Mouse (Mus musculus) urinary bladder, postnatal 4 days (tissue): ENCODE measurements around the gene Il1f8.
"Not testable (repeated sequence)": the region's sequence is repeated elsewhere in the genome, so short reads cannot be mapped to it uniquely, and the experiment has no call there.

Source experiments
- DNase-seq, 2 experiments: peaks; one replicate each; pipeline ENCODE4 v3.0.0; 2021 to 2022; ENCODE audit warnings: low spot score in 2 of 2

The Il1f8 gene

GRCm38 (mm10) chr2:24152861-24153260 is at the start of gene Il1f8:
TSS of gene Il1f8 (plus strand) at chr2:24153161.
- DNase-seq, result no peak

GRCm38 (mm10) chr2:24103619-24104289 is 49.2 kb upstream of the Il1f8 start:
- DNase-seq, result no peak

GRCm38 (mm10) chr2:24109085-24109484 is 43.9 kb upstream of the Il1f8 start:
- DNase-seq, result no peak

- no peak for DNase-seq
Measured at GRCm38 (mm10) chr2:24134373-24134772, 18.6 kb upstream of the Il1f8 start.

- DNase-seq, result peak in 1 of 2 experiments; percentile 17
Measured at GRCm38 (mm10) chr2:24181683-24182331, 28.8 kb downstream of the Il1f8 start.

- not testable (repeated sequence) for DNase-seq
Measured at GRCm38 (mm10) chr2:24182423-24183147, 29.6 kb downstream of the Il1f8 start.

- DNase-seq, result not testable (repeated sequence)
Measured at GRCm38 (mm10) chr2:24184092-24184491, 31.1 kb downstream of the Il1f8 start.

- no peak for DNase-seq
Measured at GRCm38 (mm10) chr2:24186176-24186575, 33.2 kb downstream of the Il1f8 start, which contains the start of gene Il1f9. TSS of gene Il1f9 (plus strand) at chr2:24186476.

- no peak for DNase-seq
Measured at GRCm38 (mm10) chr2:24187585-24187984, 34.6 kb downstream of the Il1f8 start.

GRCm38 (mm10) chr2:24188189-24188588 is 35.2 kb downstream of the Il1f8 start:
- DNase-seq, result no peak
